Mouse (Mus musculus) embryo, embryonic 11 days (tissue): ENCODE data around the gene Ehd2.

ENCODE experiments used
- DNase-seq: peaks from one replicate; pipeline ENCODE4 v3.0.0-alpha.2; 2015

Ehd2 gene

GRCm38 (mm10) chr7:15967312-15967711 lies at the start of gene Ehd2:
TSS of gene Ehd2 (minus strand) at chr7:15967567.
- peak; percentile 78 for DNase-seq

- DNase-seq, result no peak
Measured at GRCm38 (mm10) chr7:16015384-16015783, 48.0 kb upstream of the Ehd2 start.

GRCm38 (mm10) chr7:16014521-16015175 lies 47.3 kb upstream of the Ehd2 start:
- no peak for DNase-seq

- no peak for DNase-seq
Measured at GRCm38 (mm10) chr7:16013722-16014275, 46.4 kb upstream of the Ehd2 start.

GRCm38 (mm10) chr7:16012576-16013263 lies 45.4 kb upstream of the Ehd2 start:
- no peak for DNase-seq

- no peak for DNase-seq
Measured at GRCm38 (mm10) chr7:16011418-16012085, 44.2 kb upstream of the Ehd2 start.

- DNase-seq, result no peak
Measured at GRCm38 (mm10) chr7:16010649-16011048, 43.3 kb upstream of the Ehd2 start.

GRCm38 (mm10) chr7:16009636-16010035 lies 42.3 kb upstream of the Ehd2 start:
- no peak for DNase-seq

GRCm38 (mm10) chr7:16005020-16005419 lies 37.7 kb upstream of the Ehd2 start:
- no peak for DNase-seq

GRCm38 (mm10) chr7:16004177-16004856 lies 37.0 kb upstream of the Ehd2 start:
- peak; percentile 26 for DNase-seq

GRCm38 (mm10) chr7:16003032-16003431 lies 35.7 kb upstream of the Ehd2 start:
- DNase-seq, result no peak

GRCm38 (mm10) chr7:16002171-16002570 lies 34.8 kb upstream of the Ehd2 start:
- DNase-seq, result no peak

GRCm38 (mm10) chr7:16001691-16002090 lies 34.3 kb upstream of the Ehd2 start:
- no peak for DNase-seq

- DNase-seq, result no peak
Measured at GRCm38 (mm10) chr7:15993789-15994188, 26.4 kb upstream of the Ehd2 start.

GRCm38 (mm10) chr7:15993152-15993551 lies 25.8 kb upstream of the Ehd2 start:
- no peak for DNase-seq

GRCm38 (mm10) chr7:15991764-15992163 lies 24.4 kb upstream of the Ehd2 start:
- DNase-seq, result no peak

- no peak for DNase-seq
Measured at GRCm38 (mm10) chr7:15987661-15988356, 20.4 kb upstream of the Ehd2 start.

- peak; percentile 55 for DNase-seq
Measured at GRCm38 (mm10) chr7:15982729-15983407, 15.5 kb upstream of the Ehd2 start.

GRCm38 (mm10) chr7:15981538-15981937 lies 14.2 kb upstream of the Ehd2 start:
- DNase-seq, result no peak

- no peak for DNase-seq
Measured at GRCm38 (mm10) chr7:15980246-15980645, 12.9 kb upstream of the Ehd2 start.

GRCm38 (mm10) chr7:15975904-15976303 lies 8.5 kb upstream of the Ehd2 start:
- peak; percentile 48 for DNase-seq

- no peak for DNase-seq
Measured at GRCm38 (mm10) chr7:15975451-15975850, 8.1 kb upstream of the Ehd2 start.
